23 mouse cellular contexts compared by ENCODE assay signal in genomic region chr5:77234921-77235320, GRCm38 (mm10). TPM values are rescaled to one million over a fixed set of nuclear protein-coding genes. Genes with fewer than 3 reads are reported as not detected.
"Had no signal": no experiment of that assay in that cellular context is flagged by ENCODE, and none has a peak within 500 bp of the region (broad histone marks: within the 10 kb centered on the region; RNA-seq: fewer than 3 reads in every experiment).

No protein-coding gene starts in this region.

- H3K9ac ChIP-seq: kidney, embryonic 15.5 days; limb, embryonic 12.5 days; limb, embryonic 15.5 days; liver, embryonic 14.5 days; liver, postnatal 0 days; lung, embryonic 14.5 days; neural tube, embryonic 13.5 days had no signal

- H3K4me1 ChIP-seq: kidney, embryonic 15.5 days; limb, embryonic 12.5 days; limb, embryonic 15.5 days; neural tube, embryonic 13.5 days had no signal

- H3K4me2 ChIP-seq: kidney, embryonic 15.5 days; limb, embryonic 12.5 days; limb, embryonic 15.5 days; liver, embryonic 11.5 days; lung, embryonic 14.5 days; neural tube, embryonic 13.5 days had no signal

- H3K4me3 ChIP-seq: kidney, embryonic 15.5 days; limb, embryonic 12.5 days; limb, embryonic 15.5 days; myocyte; neural tube, embryonic 13.5 days had no signal

- H3K27ac ChIP-seq: kidney, embryonic 15.5 days; limb, embryonic 12.5 days; limb, embryonic 15.5 days; liver, embryonic 14.5 days; macrophage; neural tube, embryonic 13.5 days; stomach, postnatal 0 days had no signal

- H3K9me3 ChIP-seq: kidney, embryonic 15.5 days; limb, embryonic 12.5 days; limb, embryonic 15.5 days; neural tube, embryonic 13.5 days had no signal

- ATAC-seq: liver, postnatal 0 days; lung, postnatal 0 days had no signal

- H3K27me3 ChIP-seq: kidney, embryonic 15.5 days; limb, embryonic 12.5 days; limb, embryonic 15.5 days; neural tube, embryonic 13.5 days had no signal

- DNase-seq: kidney, adult 11 months; kidney, adult 8-10 months; kidney, postnatal 10 days; kidney, postnatal 36 days; left cerebral cortex, postnatal 4 days; liver, postnatal 0 days; lung, embryonic 14.5 days; right cerebral cortex, adult 18-20 months; right cerebral cortex, postnatal 14 days; right cerebral cortex, postnatal 4 days; thymus, adult 2 months; thymus, postnatal 14 days; thymus, postnatal 4 days had no signal

- H3K36me3 ChIP-seq: kidney, embryonic 15.5 days; limb, embryonic 12.5 days; limb, embryonic 15.5 days; neural tube, embryonic 13.5 days had no signal

RNA-seq across cellular contexts. Expression of gene Spink2, which starts 23.6 kb away (rescaled TPM):
- polyA plus RNA-seq: liver, postnatal 0 days; macrophage; myocyte had no signal
